Mouse (Mus musculus) heart, adult 2 months (tissue): ENCODE data around the gene Actl6a. TPM values are rescaled to one million over a fixed set of nuclear protein-coding genes. Genes with fewer than 3 reads are reported as not detected.

Experiments
- DNase-seq, 2 experiments: peaks; one replicate each; pipeline ENCODE4 v3.0.0; 2021
- H3K27ac ChIP-seq: fragments of 200-600 bp; 2 replicates; pipeline ENCODE4 v1.8.1; 2022
- H3K27me3 ChIP-seq: fragments of 200-500 bp; 2 replicates; pipeline ENCODE4 v1.6.1; 2012; ENCODE audit warnings: mild to moderate bottlenecking, low read length, inconsistent platforms, mixed read lengths; ENCODE audit not compliant: control insufficient read depth, insufficient read depth
- H3K36me3 ChIP-seq: fragments of 200-500 bp; 2 replicates; pipeline ENCODE4 v1.6.1; 2012; ENCODE audit warnings: low read length, inconsistent platforms; ENCODE audit not compliant: control insufficient read depth, insufficient read depth
- H3K4me1 ChIP-seq: fragments of 200-500 bp; 2 replicates; pipeline ENCODE4 v1.6.1; 2011; ENCODE audit warnings: low read length; ENCODE audit not compliant: control insufficient read depth, insufficient read depth
- H3K4me3 ChIP-seq: fragments of 200-600 bp; 2 replicates; pipeline ENCODE4 v1.8.1; 2022
- H3K79me2 ChIP-seq: fragments of 200-500 bp; replicated peaks from 2 replicates; pipeline ENCODE4 v1.6.1; 2012; ENCODE audit warnings: mild to moderate bottlenecking, inconsistent platforms, low read length, moderate library complexity, mixed read lengths; ENCODE audit not compliant: control insufficient read depth, insufficient read depth
- H3K9ac ChIP-seq: fragments of 200-500 bp; 2 replicates; pipeline ENCODE4 v1.6.1; 2012; ENCODE audit warnings: low read depth, mild to moderate bottlenecking, control low read depth, inconsistent platforms, low read length, mixed read lengths
- CTCF ChIP-seq: fragments of 200-600 bp; IDR thresholded peaks from 2 replicates; pipeline ENCODE4 v1.8.1; 2022; ENCODE audit warnings: antibody characterized with exemption, mild to moderate bottlenecking, moderate library complexity
- EP300 ChIP-seq: fragments of 200-500 bp; IDR thresholded peaks from 2 replicates; pipeline ENCODE4 v1.6.1; 2011; ENCODE audit warnings: low read depth, low read length, control low read depth; ENCODE audit not compliant: insufficient read depth
- POLR2A ChIP-seq: fragments of 200-500 bp; IDR thresholded peaks from 2 replicates; pipeline ENCODE4 v1.6.1; 2011; ENCODE audit warnings: mild to moderate bottlenecking, low read depth, low read length, control low read depth; ENCODE audit not compliant: insufficient read depth
- WGBS: fragments of 180-500 bp; shearing (Covaris S2); methylation state at CpG from one replicate; pipeline ENCODE4 v1.1.7; 2018; 5-methylcytosine and 5-hydroxymethylcytosine counted together
- intact Hi-C: fragments of 180-260 bp; cut with DNase I; formaldehyde crosslinking; loops from one replicate; pipeline ENCODE4 v1.15.1; 2025
- polyA plus RNA-seq: library from polyadenylated mRNA; depleted of rRNA; stranded (reverse); fragments of >200 nt; gene quantifications from 2 replicates; pipeline ENCODE4 v1.2.3, GENCODE M21; 2012
- total RNA-seq, 2 experiments: library from RNA; stranded (reverse); gene quantifications; 2 replicates each; pipeline ENCODE4 v1.2.3; 2021

The Actl6a gene
- total and polyA plus RNA-seq, 3 experiments, result 11.1 to 22.9 (median 22.1) TPM

DNA sequence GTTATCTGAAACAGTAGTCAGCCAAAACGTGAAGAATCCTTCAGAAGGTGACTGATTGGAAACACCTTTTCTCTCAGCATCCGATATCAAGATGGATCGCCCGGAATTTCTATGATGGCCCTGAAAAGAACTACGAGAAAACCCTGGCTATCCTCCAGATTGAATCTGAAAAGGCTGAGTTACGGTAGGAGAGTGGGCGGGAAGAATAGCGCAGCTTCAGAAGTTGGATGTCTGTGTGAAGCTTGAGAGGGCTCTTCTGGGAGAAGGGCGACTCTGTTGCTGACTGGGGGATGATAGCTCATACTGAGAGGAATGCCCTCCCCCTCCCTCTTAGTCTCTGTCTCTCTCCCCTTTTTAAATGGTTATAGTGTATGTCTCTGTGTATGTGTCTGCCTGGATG is 42.3 kb downstream of the Actl6a start:
- Histone ChIP-seq H3K4me1 (no peaks in the 10 kb centered on the region), H3K79me2 (no peaks in the 10 kb centered on the region; the same call in 1 of the 2 replicates), H3K27me3 (no peaks in the 10 kb centered on the region), H3K9ac (no peak overlapping the region), H3K27ac (no peak overlapping the region), H3K36me3 (no peaks in the 10 kb centered on the region; the same call in 1 of the 2 replicates), H3K4me3 (no peak overlapping the region)
- 71% methylated on average over 9 of the region's 9 CpGs for WGBS
- no peak for DNase-seq
- TF ChIP-seq CTCF, result no peak
- no peak for TF ChIP-seq POLR2A
- no peak for TF ChIP-seq EP300
- intact Hi-C loops, result no loop called here

GRCm38 (mm10) chr3:32749820-32750579 is 43.9 kb downstream of the Actl6a start:
- Histone ChIP-seq H3K4me3 (no peak overlapping the region), H3K36me3 (no peaks in the 10 kb centered on the region), H3K27me3 (no peaks in the 10 kb centered on the region), H3K4me1 (no peaks in the 10 kb centered on the region; the same call in 1 of the 2 replicates), H3K79me2 (no peaks in the 10 kb centered on the region), H3K9ac (no peak overlapping the region), H3K27ac (no peak overlapping the region)
- intact Hi-C loops, result no loop called here
- WGBS, result 89% methylated on average over 4 of the region's 4 CpGs
- no peak for DNase-seq
- TF ChIP-seq CTCF, result no peak
- no peak for TF ChIP-seq POLR2A
- no peak for TF ChIP-seq EP300

GRCm38 (mm10) chr3:32754384-32754915 is 48.4 kb downstream of the Actl6a start:
- Histone ChIP-seq H3K27ac (peak overlapping the region; percentile 72), H3K27me3 (no peaks in the 10 kb centered on the region), H3K4me3 (no peak overlapping the region), H3K79me2 (no peaks in the 10 kb centered on the region), H3K4me1 (no peaks in the 10 kb centered on the region; the same call in 1 of the 2 replicates), H3K36me3 (no peaks in the 10 kb centered on the region), H3K9ac (no peak overlapping the region)
- TF ChIP-seq POLR2A (no peak), EP300 (0 out of 2 replicates have a peak, but pooled peaks have one; percentile 16)
- intact Hi-C loops, result no loop called here
- WGBS, result 61% methylated on average over 3 of the region's 3 CpGs
- peak in 1 of 2 experiments; percentile 19 for DNase-seq

- no peak for TF ChIP-seq EP300
- no peak for TF ChIP-seq POLR2A
- TF ChIP-seq CTCF, result no peak
- Histone ChIP-seq H3K36me3 (no peaks in the 10 kb centered on the region), H3K79me2 (no peaks in the 10 kb centered on the region), H3K27me3 (no peaks in the 10 kb centered on the region), H3K4me3 (no peak overlapping the region), H3K9ac (no peak overlapping the region), H3K27ac (no peak overlapping the region), H3K4me1 (no peaks in the 10 kb centered on the region; the same call in 1 of the 2 replicates)
- WGBS, result 72% methylated on average over 5 of the region's 5 CpGs
- intact Hi-C loops, result no loop called here
- DNase-seq, result no peak
Observed at GRCm38 (mm10) chr3:32759212-32759611, 53.1 kb downstream of the Actl6a start.

DNA sequence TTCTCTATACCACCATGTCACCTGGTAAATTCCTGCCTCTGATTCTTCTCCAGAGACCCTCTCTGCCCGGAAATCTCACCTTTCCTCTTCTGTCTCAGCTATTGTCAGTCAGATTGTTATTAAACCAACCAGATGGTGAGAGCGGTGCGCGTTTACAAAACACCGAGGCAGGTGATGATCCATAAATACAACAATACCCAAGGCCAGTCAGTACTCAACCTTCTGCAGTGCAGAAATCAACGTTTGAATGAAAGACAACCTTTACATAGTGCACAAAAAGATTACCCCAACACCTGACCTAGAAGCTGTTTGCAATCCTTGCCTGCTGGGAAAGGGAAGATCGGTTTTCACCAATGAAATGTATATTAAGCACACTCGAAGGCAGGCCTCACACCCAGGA is 56.9 kb downstream of the Actl6a start:
- Histone ChIP-seq H3K9ac (no peak overlapping the region), H3K4me3 (no peak overlapping the region), H3K27me3 (no peaks in the 10 kb centered on the region), H3K27ac (no peak overlapping the region), H3K79me2 (no peaks in the 10 kb centered on the region), H3K4me1 (no peaks in the 10 kb centered on the region), H3K36me3 (no peaks in the 10 kb centered on the region)
- 65% methylated on average over 8 of the region's 8 CpGs for WGBS
- no peak for TF ChIP-seq CTCF
- intact Hi-C loops, result no loop called here
- DNase-seq, result no peak

GRCm38 (mm10) chr3:32763902-32764301 is 57.8 kb downstream of the Actl6a start:
- WGBS, result 35% methylated on average over 7 of the region's 7 CpGs

More at GRCm38 (mm10) chr3:32763902-32764301, 57.8 kb downstream of the Actl6a start:
- Histone ChIP-seq H3K27me3 (no peaks in the 10 kb centered on the region), H3K9ac (no peak overlapping the region), H3K4me1 (no peaks in the 10 kb centered on the region), H3K79me2 (no peaks in the 10 kb centered on the region), H3K4me3 (no peak overlapping the region), H3K27ac (no peak overlapping the region), H3K36me3 (no peaks in the 10 kb centered on the region)
- no peak for TF ChIP-seq POLR2A
- no peak for TF ChIP-seq EP300
- TF ChIP-seq CTCF, result no peak
- no peak for DNase-seq
- intact Hi-C loops, result no loop called here
